15 mouse cellular contexts compared by ENCODE assay signal in genomic region chr15:103224161-103224560, GRCm38 (mm10).
"Had no signal": no experiment of that assay in that cellular context is flagged by ENCODE, and none has a peak within 500 bp of the region (broad histone marks: within the 10 kb centered on the region; RNA-seq: fewer than 3 reads in every experiment).

No protein-coding gene starts in this region.

- H3K9me3 ChIP-seq: intestine, embryonic 15.5 days; limb, embryonic 15.5 days; liver, embryonic 15.5 days; midbrain, embryonic 12.5 days; neural tube, embryonic 12.5 days had no signal

- H3K4me2 ChIP-seq: intestine, embryonic 15.5 days; limb, embryonic 15.5 days; liver, embryonic 15.5 days; lung, embryonic 14.5 days; midbrain, embryonic 12.5 days; neural tube, embryonic 12.5 days had no signal

- H3K27ac ChIP-seq: intestine, embryonic 15.5 days; limb, embryonic 15.5 days; liver, embryonic 15.5 days; midbrain, embryonic 12.5 days; neural tube, embryonic 12.5 days had no signal

- H3K4me3 ChIP-seq: intestine, embryonic 15.5 days; limb, embryonic 15.5 days; liver, embryonic 15.5 days; midbrain, embryonic 12.5 days; myocyte; neural tube, embryonic 12.5 days had no signal

- H3K27me3 ChIP-seq: intestine, embryonic 15.5 days; limb, embryonic 15.5 days; liver, embryonic 15.5 days; midbrain, embryonic 12.5 days; neural tube, embryonic 12.5 days had no signal

- ATAC-seq: intestine, embryonic 15.5 days had no signal

- H3K9ac ChIP-seq: intestine, embryonic 15.5 days; limb, embryonic 15.5 days; liver, embryonic 15.5 days; lung, embryonic 14.5 days; midbrain, embryonic 12.5 days; neural tube, embryonic 12.5 days had no signal

- H3K36me3 ChIP-seq: intestine, embryonic 15.5 days; limb, embryonic 15.5 days; neural tube, embryonic 12.5 days had no signal

- DNase-seq: kidney, adult 9 months; kidney, postnatal 10 days; lung, embryonic 14.5 days; lung, postnatal 14 days; retina, postnatal 1 day; right cerebral cortex, postnatal 4 days; spleen, adult 18-20 months; thymus, adult 2 months; thymus, postnatal 25 days had no signal
